Mouse (Mus musculus) myocyte (in vitro differentiated cells): ENCODE results near the gene Gm29735. TPM values are rescaled to one million over a fixed set of nuclear protein-coding genes. Genes with fewer than 3 reads are reported as not detected.
"Not testable (repeated sequence)": the region's sequence is repeated elsewhere in the genome, so short reads cannot be mapped to it uniquely, and the experiment has no call there.

Experiments used
- H3K27me3 ChIP-seq: one replicate; pipeline ENCODE4 v1.6.1; 2011; ENCODE audit not compliant: control insufficient read depth, insufficient read depth, insufficient read length
- H3K36me3 ChIP-seq: one replicate; pipeline ENCODE4 v1.6.1; 2011; ENCODE audit not compliant: control insufficient read depth, insufficient read depth
- H3K4me2 ChIP-seq: one replicate; pipeline ENCODE4 v1.6.1; 2011; ENCODE audit warnings: low read depth, control low read depth
- H3K4me3 ChIP-seq: one replicate; pipeline ENCODE4 v1.5.1; 2011; ENCODE audit warnings: mild to moderate bottlenecking, control low read depth, moderate library complexity
- H3K79me2 ChIP-seq: one replicate; pipeline ENCODE4 v1.6.1; 2011; ENCODE audit not compliant: control insufficient read depth, insufficient read depth
- H3ac ChIP-seq: one replicate; pipeline ENCODE4 v1.6.1; 2011; ENCODE audit not compliant: control insufficient read depth, insufficient read length
- CEBPB ChIP-seq: IDR thresholded peaks from 2 replicates; pipeline ENCODE4 v1.6.1; 2011; ENCODE audit warnings: mild to moderate bottlenecking, moderate library complexity; ENCODE audit not compliant: poor library complexity, insufficient read depth, severe bottlenecking
- E2F4 ChIP-seq: IDR thresholded peaks from one replicate; pipeline ENCODE4 v1.6.1; 2011; ENCODE audit warnings: mild to moderate bottlenecking, control low read depth, moderate library complexity; ENCODE audit not compliant: insufficient read depth
- MAX ChIP-seq: IDR thresholded peaks from one replicate; pipeline ENCODE4 v1.6.1; 2011; ENCODE audit warnings: low read depth, mild to moderate bottlenecking, control low read depth
- MYOD1 ChIP-seq, 3 experiments: IDR thresholded peaks; one replicate each; pipeline ENCODE4 v1.6.1; 2011; ENCODE audit warnings: control low read depth in 2 of 3, low read depth in 2 of 3, mild to moderate bottlenecking in 2 of 3, moderate library complexity in 1 of 3; ENCODE audit not compliant: insufficient read length in 2 of 3, control insufficient read depth in 1 of 3
- MYOG ChIP-seq, 3 experiments: IDR thresholded peaks; one replicate each; pipeline ENCODE4 v1.6.1; 2011; ENCODE audit warnings: control low read depth in 2 of 3, low read depth in 2 of 3, mild to moderate bottlenecking in 2 of 3; ENCODE audit not compliant: insufficient read length in 2 of 3, control insufficient read depth in 1 of 3, insufficient read depth in 1 of 3
- POLR2A ChIP-seq: IDR thresholded peaks from one replicate; pipeline ENCODE4 v1.6.1; 2011; ENCODE audit warnings: low read depth, mild to moderate bottlenecking, control low read depth, moderate library complexity; ENCODE audit not compliant: insufficient read length
- POLR2AphosphoS2 ChIP-seq: IDR thresholded peaks from one replicate; pipeline ENCODE4 v1.6.1; 2011; ENCODE audit warnings: low read depth, control low read depth; ENCODE audit not compliant: insufficient read length
- REST ChIP-seq: IDR thresholded peaks from one replicate; pipeline ENCODE4 v1.6.1; 2011; ENCODE audit warnings: mild to moderate bottlenecking, control low read depth, moderate library complexity; ENCODE audit not compliant: insufficient read depth, insufficient read length
- SRF ChIP-seq: IDR thresholded peaks from one replicate; pipeline ENCODE4 v1.6.1; 2011; ENCODE audit warnings: low read depth; ENCODE audit not compliant: control insufficient read depth, insufficient read length
- TCF12 ChIP-seq: IDR thresholded peaks from one replicate; pipeline ENCODE4 v1.6.1; 2011; ENCODE audit warnings: mild to moderate bottlenecking, control low read depth; ENCODE audit not compliant: poor library complexity, insufficient read depth, severe bottlenecking
- TCF3 ChIP-seq: IDR thresholded peaks from one replicate; pipeline ENCODE4 v1.6.1; 2011; ENCODE audit warnings: low read depth, control low read depth; ENCODE audit not compliant: insufficient read length
- USF1 ChIP-seq: IDR thresholded peaks from one replicate; pipeline ENCODE4 v1.6.1; 2011; ENCODE audit warnings: low read depth, mild to moderate bottlenecking, control low read depth, moderate library complexity
- polyA plus RNA-seq: library from polyadenylated mRNA; unstranded; fragments of >200 nt; fragmentation: generic; extraction: Trizol; gene quantifications from one replicate; pipeline ENCODE4 v1.2.1, GENCODE M21; 2012; ENCODE audit warnings: missing spikeins

Gene Gm29735
- polyA plus RNA-seq, 1 experiment = not detected

DNA sequence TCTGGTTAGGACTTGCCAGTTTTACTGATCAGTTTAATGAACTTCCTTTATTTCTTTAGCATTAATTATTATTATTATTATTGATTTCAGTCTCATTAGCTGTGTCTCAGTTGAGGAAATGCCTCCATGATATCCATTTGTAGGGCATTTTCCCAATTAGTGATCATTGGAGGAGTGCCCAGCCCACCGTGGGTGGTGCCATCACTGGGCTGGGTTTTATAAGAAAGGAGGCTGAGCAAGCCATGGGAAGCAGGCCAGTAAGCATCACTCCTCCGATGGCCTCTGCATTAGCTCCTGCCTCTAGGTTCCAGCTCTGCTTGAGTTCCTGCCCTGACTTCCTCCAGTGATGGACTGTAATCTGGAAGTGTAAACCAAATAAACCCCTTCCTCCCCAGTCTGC is 31.2 kb upstream of the Gm29735 start:
- Histone ChIP-seq H3ac (no peak overlapping the region), H3K27me3 (peaks cover 10% of the 10 kb centered on the region), H3K4me2 (no peak overlapping the region), H3K4me3 (no peak overlapping the region), H3K36me3 (no peaks in the 10 kb centered on the region), H3K79me2 (no peaks in the 10 kb centered on the region)
- TF ChIP-seq POLR2AphosphoS2 (no peak), MYOG (IDR thresholded peaks at IDR 0.05; ENCODE audit: control insufficient read depth in 1 of 3, insufficient read depth in 1 of 3, insufficient read length in 2 of 3, low read depth in 2 of 3) (no peak), REST (no peak), POLR2A (no peak), SRF (no peak), TCF12 (no peak), USF1 (no peak), MYOD1 (IDR thresholded peaks at IDR 0.05; ENCODE audit: control insufficient read depth in 1 of 3, insufficient read length in 2 of 3, low read depth in 2 of 3) (no peak), MAX (no peak), CEBPB (no peak), E2F4 (no peak), TCF3 (no peak)

- no peak overlapping the region for H3ac ChIP-seq
- H3K4me3 ChIP-seq = no peak overlapping the region
- no peaks in the 10 kb centered on the region for H3K27me3 ChIP-seq
- no peak for TF ChIP-seq MAX
- H3K36me3 ChIP-seq = no peaks in the 10 kb centered on the region
- H3K79me2 ChIP-seq = no peaks in the 10 kb centered on the region
- no peak overlapping the region for H3K4me2 ChIP-seq
These were observed 24.1 kb upstream of the Gm29735 start for GRCm38 (mm10) chr7:142181021-142181420.

DNA sequence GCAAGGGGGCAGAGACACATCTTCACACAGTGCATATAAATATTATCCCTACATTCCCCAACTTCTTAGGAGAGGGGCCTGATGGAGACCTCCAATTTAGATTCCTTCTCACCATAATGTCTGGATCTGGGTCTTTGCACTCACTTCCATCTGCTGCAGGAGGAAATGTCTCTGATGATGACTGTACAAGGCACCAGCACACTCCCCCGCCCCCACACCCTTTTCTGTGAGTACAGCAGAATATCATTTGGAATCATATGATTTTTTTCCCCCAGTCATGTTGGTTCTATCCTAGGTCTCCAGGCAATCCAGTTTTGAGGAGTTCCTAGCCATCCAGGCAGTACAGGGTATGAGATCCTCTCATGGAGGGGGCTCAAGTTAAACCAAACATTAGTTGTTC is 21.8 kb upstream of the Gm29735 start:
- no peak overlapping the region for H3ac ChIP-seq
- H3K36me3 ChIP-seq = no peaks in the 10 kb centered on the region
- H3K4me3 ChIP-seq = no peak overlapping the region
- TF ChIP-seq TCF12 (no peak), USF1 (no peak), POLR2AphosphoS2 (no peak), REST (no peak), TCF3 (no peak), E2F4 (no peak), SRF (no peak), MYOG (IDR thresholded peaks at IDR 0.05; ENCODE audit: control insufficient read depth in 1 of 3, insufficient read depth in 1 of 3, insufficient read length in 2 of 3, low read depth in 2 of 3) (no peak), MYOD1 (IDR thresholded peaks at IDR 0.05; ENCODE audit: control insufficient read depth in 1 of 3, insufficient read length in 2 of 3, low read depth in 2 of 3) (no peak), POLR2A (no peak), MAX (no peak), CEBPB (no peak)
- H3K4me2 ChIP-seq = no peak overlapping the region
- H3K79me2 ChIP-seq = no peaks in the 10 kb centered on the region
- no peaks in the 10 kb centered on the region for H3K27me3 ChIP-seq

- not testable (repeated sequence) for H3K79me2 ChIP-seq, H3K4me2 ChIP-seq, H3K27me3 ChIP-seq, H3K4me3 ChIP-seq, H3K36me3 ChIP-seq, H3ac ChIP-seq
These were observed 19.0 kb upstream of the Gm29735 start, which contains the start of gene Krtap5-2 for GRCm38 (mm10) chr7:142175905-142176304. Krtap5-2 (minus strand) TSS chr7:142176005.

DNA sequence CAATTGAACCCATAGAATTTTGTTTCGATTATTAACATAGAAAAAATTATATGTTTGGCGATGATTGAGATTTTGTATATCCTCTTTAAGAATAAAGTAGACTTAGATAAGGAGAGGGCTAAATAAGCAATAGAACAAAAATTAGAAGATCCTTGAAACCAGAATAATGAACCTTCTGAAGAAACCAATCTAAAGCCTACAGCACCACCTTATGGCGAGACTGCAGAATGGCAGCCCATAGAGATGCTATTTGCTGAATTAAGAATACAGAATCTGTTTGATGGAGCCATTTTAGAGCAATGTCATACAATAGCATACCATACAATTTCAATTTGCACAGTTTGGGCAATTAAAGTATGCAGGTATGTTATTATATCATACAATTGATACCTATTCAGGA is 12.9 kb upstream of the Gm29735 start:
- H3K79me2 ChIP-seq = no peaks in the 10 kb centered on the region
- no peak overlapping the region for H3ac ChIP-seq
- no peaks in the 10 kb centered on the region for H3K36me3 ChIP-seq
- TF ChIP-seq TCF3 = no peak
- TF ChIP-seq MYOD1 (IDR thresholded peaks at IDR 0.05; ENCODE audit: control insufficient read depth in 1 of 3, insufficient read length in 2 of 3, low read depth in 2 of 3) = no peak
- TF ChIP-seq REST = no peak
- TF ChIP-seq CEBPB = no peak
- TF ChIP-seq SRF = no peak
- TF ChIP-seq USF1 = no peak
- TF ChIP-seq POLR2AphosphoS2 = no peak
- no peak for TF ChIP-seq TCF12
- no peak overlapping the region for H3K4me3 ChIP-seq
- no peak overlapping the region for H3K4me2 ChIP-seq
- no peaks in the 10 kb centered on the region for H3K27me3 ChIP-seq

GRCm38 (mm10) chr7:142165639-142166038 is 8.7 kb upstream of the Gm29735 start, which contains the start of gene Gm4553:
Gm4553 (minus strand) TSS chr7:142165739.
- not testable (repeated sequence) for H3K36me3 ChIP-seq, H3ac ChIP-seq, H3K27me3 ChIP-seq, H3K4me3 ChIP-seq, H3K4me2 ChIP-seq, H3K79me2 ChIP-seq
